Mouse (Mus musculus): ENCODE results near the gene Scn2b.

The Scn2b gene

DNA sequence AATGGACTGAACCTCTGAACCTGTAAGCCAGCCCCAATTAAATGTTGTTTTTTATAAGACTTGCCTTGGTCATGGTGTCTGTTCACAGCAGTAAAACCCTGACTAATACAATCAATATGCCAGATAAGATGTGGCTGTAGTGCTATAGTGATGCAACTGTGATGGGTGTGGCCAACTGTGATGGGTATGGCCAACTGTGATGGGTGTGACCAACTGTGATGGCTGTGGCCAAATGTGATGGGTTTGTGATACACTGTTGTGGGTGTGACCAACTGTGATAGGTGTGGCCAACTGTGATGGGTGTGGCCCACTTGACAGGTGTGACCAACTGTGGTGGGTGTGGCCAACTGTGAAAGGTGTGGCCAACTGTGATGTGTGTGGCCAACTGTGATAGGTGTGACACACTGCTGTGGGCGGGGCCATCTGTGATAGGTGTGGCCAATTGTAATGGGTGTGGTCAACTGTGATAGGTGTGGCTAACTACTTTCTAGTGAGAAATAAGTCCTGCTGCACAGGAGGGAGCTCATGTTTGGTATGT is 53.6 kb downstream of the Scn2b start:
- DNase-seq (ENCODE audit: low spot score in 2 of 2): no peak

DNA sequence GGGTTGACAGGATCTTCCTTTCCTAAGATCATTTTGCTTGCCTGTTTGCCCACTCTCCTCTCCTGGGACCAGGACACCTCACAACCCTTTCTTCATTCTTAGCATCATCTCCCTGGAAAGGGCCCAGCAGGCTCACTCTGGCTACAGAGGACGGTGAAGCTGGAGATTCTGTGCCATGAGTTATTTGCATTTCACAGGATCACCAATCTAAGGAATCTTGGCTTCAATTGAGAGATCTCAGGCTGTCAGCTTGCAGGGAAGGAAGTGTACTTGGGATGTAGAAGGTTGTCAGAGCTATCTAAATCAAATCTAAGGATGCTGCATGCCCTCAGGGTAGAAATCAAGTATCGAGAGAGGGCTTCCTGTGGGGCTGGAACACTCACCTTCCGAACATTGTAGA is 55.9 kb downstream of the Scn2b start:
- DNase-seq (ENCODE audit: low spot score in 2 of 2): no peak

DNA sequence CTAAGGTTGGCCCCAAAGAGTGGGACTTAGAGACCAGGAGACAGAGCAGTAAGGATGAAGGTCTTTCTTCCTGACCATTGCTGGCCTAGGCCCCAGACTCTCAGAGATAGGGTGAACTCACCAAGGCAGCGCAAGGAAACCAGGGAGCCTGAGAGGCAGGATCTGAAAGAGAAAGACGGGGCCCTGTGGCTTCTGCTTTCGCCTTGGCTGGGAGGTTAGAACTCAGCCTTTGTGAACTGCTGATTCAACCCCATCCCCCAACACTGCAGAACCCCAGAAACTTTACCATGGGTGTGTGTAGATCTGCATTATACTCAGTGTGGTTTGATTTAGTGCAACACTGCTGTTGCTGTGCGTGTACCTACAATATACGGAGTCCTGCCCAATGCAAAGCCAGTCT is 61.7 kb downstream of the Scn2b start:
- no peak for DNase-seq (ENCODE audit: low spot score in 2 of 2)

Data from right cerebral cortex, adult 2 months (tissue).